Mouse (Mus musculus) liver, adult 10 weeks (tissue): ENCODE data around the gene Sh2d1b1. TPM values are rescaled to one million over a fixed set of nuclear protein-coding genes. Genes with fewer than 3 reads are reported as not detected.

Experiments
- polyA plus RNA-seq: library from polyadenylated mRNA; stranded (reverse); fragments of 350-450 nt; fragmentation: Illumina TruSeq; extraction: RNeasy Lipid Tissue Mini Kit (QIAGEN cat#74804); gene quantifications from one replicate; pipeline ENCODE4 v1.2.3, GENCODE M21; 2014; ENCODE audit warnings: low read depth, low replicate concordance

Sh2d1b1 gene
- 0.13 TPM for polyA plus RNA-seq

DNA sequence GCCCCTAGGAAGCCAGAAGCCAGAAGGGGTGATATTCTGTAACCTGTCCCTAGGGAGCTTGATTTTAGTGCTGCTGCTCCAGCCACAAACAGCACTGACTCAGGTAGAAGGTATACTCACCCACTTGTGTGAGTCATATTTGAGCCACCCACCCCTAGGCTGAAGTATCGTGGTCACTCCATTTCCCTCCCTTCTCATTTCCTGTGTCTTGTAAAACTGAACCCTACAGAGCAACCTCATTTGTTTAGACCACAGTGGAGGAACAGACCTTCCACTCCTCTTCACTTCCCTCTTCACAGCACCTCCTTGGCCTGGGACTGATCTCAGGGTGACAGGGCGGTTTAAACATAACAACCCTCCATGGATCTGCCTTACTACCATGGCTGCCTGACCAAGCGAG is at the start of gene Sh2d1b1:
TSS of gene Sh2d1b1 (plus strand) at position 305 of the 400 bp plus-strand sequence.

DNA sequence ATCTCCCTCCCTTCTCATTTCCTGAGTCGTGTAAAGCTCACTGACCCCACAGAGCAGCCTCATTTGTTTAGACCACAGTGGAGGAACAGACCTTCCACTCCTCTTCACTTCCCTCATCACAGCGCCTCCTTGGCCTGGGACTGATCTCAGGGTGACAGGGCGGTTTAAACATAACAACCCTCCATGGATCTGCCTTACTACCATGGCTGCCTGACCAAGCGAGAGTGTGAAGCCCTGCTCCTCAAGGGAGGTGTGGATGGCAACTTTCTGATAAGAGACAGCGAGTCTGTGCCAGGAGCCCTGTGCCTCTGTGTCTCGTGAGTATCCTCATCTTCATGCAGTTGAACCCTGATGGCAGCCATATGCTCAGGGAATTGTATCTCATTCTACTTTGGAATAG is 44.4 kb upstream of the Sh2d1b1 start, which contains the start of gene Sh2d1b2:
TSS of gene Sh2d1b2 (plus strand) at position 62 of the 400 bp plus-strand sequence.

DNA sequence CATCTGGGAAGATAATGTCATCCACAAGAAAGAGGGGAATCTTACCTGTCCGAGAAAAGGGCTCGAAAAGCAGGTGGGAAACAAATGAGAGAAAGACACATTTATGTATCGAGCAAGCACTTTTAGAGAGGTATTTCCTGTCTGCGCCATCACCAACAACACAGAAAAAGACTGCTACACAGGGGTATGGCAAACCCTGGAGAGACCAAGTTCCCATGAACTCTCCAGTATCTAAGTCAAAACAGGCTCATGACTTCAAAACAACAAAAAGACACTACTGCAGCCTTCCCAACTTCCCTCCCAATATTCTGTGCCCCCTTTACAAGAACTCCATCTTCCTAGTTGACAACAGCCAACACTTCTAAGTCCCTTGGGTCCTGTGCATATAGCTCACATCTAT is 29.1 kb downstream of the Sh2d1b1 start, which contains the start of gene Gm7694:
TSS of gene Gm7694 (minus strand) at position 101 of the 400 bp plus-strand sequence.

DNA sequence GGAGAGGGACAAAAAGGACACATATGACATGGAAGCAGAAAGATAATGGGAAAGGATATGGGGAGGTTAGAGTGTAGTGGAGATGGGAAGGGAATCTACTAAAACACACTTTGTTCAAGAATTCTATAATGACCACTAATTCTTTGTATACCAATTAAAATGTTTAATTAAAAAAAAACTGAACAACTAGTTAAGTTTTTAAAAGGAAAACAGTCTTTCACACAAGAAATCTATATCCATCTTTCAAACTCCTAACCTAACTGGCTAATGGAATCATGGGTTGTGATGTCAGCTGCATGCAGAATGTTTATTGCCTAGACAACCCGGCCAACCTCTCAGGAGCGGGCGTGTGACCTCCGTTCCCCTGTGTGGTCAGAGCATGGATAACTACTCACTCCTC is 31.4 kb downstream of the Sh2d1b1 start, which contains the start of gene Spata46:
TSS of gene Spata46 (plus strand) at position 301 of the 400 bp plus-strand sequence.

Other genes starting within 250 kb of the Sh2d1b1 start
- gene Ddr2, start 166.6 kb upstream of the Sh2d1b1 start, polyA plus RNA-seq: 3.5 TPM
- 37.4 TPM for gene Uap1, start 102.4 kb upstream of the Sh2d1b1 start, polyA plus RNA-seq
- gene Uhmk1, start 61.9 kb upstream of the Sh2d1b1 start, polyA plus RNA-seq: 35.3 TPM
- gene Sh2d1b2, start 44.6 kb upstream of the Sh2d1b1 start, polyA plus RNA-seq: not detected
- 1.5 TPM for gene Gm7694, start 29.0 kb downstream of the Sh2d1b1 start, polyA plus RNA-seq
- gene Spata46, start 31.5 kb downstream of the Sh2d1b1 start, polyA plus RNA-seq: not detected